Mouse (Mus musculus) erythroblast, embryonic 14.5 days (primary cell): ENCODE measurements around the gene Adcy7. TPM values are rescaled to one million over a fixed set of nuclear protein-coding genes. Genes with fewer than 3 reads are reported as not detected.
A peak's percentile ranks its signal among the peaks of the same experiment; 100 is the strongest.

Source experiments
- H3K27me3 ChIP-seq: 2 replicates; pipeline ENCODE4 v1.6.1; 2012; ENCODE audit warnings: inconsistent platforms; ENCODE audit not compliant: control insufficient read depth
- H3K36me3 ChIP-seq: 2 replicates; pipeline ENCODE4 v1.6.1; 2012; ENCODE audit warnings: mild to moderate bottlenecking, inconsistent platforms; ENCODE audit not compliant: control insufficient read depth
- H3K4me1 ChIP-seq: 2 replicates; pipeline ENCODE4 v1.6.1; 2012; ENCODE audit warnings: inconsistent platforms; ENCODE audit not compliant: control insufficient read depth
- H3K4me3 ChIP-seq: replicated peaks from 2 replicates; pipeline ENCODE3; 2012; ENCODE audit warnings: moderate library complexity, mild to moderate bottlenecking, inconsistent platforms
- H3K9me3 ChIP-seq: 2 replicates; pipeline ENCODE4 v1.6.1; 2012; ENCODE audit warnings: low read length, inconsistent platforms, mixed read lengths; ENCODE audit not compliant: control insufficient read depth
- GATA1 ChIP-seq: IDR thresholded peaks from 2 replicates; pipeline ENCODE4 v1.6.1; 2012; ENCODE audit warnings: low read length, inconsistent platforms, mixed read lengths
- TAL1 ChIP-seq: IDR thresholded peaks from 3 replicates; pipeline ENCODE4 v1.6.1; 2012; ENCODE audit warnings: low read length, inconsistent platforms, mixed read lengths
- polyA plus RNA-seq: library from polyadenylated mRNA; stranded (reverse); fragments of >175 nt; gene quantifications from 2 replicates; pipeline ENCODE4 v1.2.3, GENCODE M21; 2012

Adcy7 gene
- polyA plus RNA-seq, 1 experiment: 1.1 TPM

DNA sequence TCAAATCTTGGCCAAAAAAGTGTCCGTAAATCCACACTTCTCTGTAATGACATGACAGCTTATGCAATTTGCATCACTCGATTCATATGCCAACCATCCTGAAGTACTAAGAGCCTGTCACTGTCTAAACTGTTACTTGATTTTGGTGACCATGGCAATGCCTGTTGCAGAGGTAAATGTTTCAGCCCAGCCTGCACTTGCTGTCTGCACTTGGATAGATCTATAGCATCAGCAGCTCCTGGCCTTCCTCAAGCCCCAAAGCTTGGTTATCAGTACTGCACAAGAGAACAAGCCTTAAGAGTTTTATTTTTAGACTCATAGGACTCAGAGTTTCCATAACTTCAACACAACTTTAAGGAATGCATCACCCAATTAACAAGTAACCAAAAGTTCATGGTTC, 62.2 kb downstream of the Adcy7 start:
- Histone ChIP-seq H3K4me3 (no peak overlapping the region), H3K9me3 (no peaks in the 10 kb centered on the region), H3K27me3 (no peaks in the 10 kb centered on the region), H3K36me3 (peaks cover 97% of the 10 kb centered on the region), H3K4me1 (peaks cover 37% of the 10 kb centered on the region)
- TF ChIP-seq TAL1 (no peak), GATA1 (no peak)

DNA sequence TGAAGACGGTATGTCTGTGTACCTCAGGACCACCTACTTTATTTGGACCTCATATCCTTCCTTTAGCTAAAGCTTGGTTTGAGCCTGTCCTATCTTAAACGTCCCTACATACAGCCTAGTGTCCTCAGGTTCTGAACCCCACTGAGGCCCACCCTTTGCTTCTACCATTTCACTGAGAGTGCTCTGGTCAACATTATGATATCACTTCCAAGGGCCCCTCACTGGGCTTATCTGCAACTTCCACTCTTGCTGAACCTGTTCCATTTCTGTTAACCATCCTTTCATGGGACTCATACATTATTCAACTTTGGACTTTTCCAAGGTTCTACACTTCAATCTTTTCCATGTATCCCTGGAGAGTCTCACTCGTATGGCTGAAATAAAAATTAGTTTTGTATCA, 62.8 kb downstream of the Adcy7 start:
- Histone ChIP-seq H3K4me3 (peak overlapping the region; percentile 30), H3K27me3 (no peaks in the 10 kb centered on the region), H3K4me1 (peaks cover 37% of the 10 kb centered on the region), H3K36me3 (peaks cover 97% of the 10 kb centered on the region), H3K9me3 (no peaks in the 10 kb centered on the region)
- TF ChIP-seq GATA1: no peak
- TF ChIP-seq TAL1: no peak

DNA sequence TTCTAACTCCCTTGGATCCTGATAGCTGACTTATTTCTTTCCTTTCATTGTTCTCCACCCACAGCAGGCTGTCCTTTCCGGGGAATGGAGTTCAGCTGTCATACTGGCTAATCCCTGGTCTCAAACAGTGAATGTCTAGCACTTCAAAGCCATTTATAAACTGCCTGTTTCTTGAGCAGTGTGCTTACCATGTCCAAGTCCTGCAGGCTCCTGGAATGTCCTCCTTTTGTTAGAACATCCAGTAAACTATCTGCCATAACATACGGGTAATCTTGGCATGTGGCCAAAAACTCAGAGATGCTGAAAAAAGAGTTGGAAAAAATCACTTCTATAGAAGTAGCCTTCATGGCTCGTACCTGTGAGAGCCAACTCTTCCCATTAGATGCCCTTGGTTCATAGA, 67.0 kb downstream of the Adcy7 start:
- peaks cover 27% of the 10 kb centered on the region for H3K4me1 ChIP-seq
- H3K9me3 ChIP-seq: no peaks in the 10 kb centered on the region
- no peak for TF ChIP-seq TAL1
- TF ChIP-seq GATA1: no peak
- no peaks in the 10 kb centered on the region for H3K27me3 ChIP-seq
- H3K4me3 ChIP-seq: no peak overlapping the region
- H3K36me3 ChIP-seq: peaks cover 97% of the 10 kb centered on the region

DNA sequence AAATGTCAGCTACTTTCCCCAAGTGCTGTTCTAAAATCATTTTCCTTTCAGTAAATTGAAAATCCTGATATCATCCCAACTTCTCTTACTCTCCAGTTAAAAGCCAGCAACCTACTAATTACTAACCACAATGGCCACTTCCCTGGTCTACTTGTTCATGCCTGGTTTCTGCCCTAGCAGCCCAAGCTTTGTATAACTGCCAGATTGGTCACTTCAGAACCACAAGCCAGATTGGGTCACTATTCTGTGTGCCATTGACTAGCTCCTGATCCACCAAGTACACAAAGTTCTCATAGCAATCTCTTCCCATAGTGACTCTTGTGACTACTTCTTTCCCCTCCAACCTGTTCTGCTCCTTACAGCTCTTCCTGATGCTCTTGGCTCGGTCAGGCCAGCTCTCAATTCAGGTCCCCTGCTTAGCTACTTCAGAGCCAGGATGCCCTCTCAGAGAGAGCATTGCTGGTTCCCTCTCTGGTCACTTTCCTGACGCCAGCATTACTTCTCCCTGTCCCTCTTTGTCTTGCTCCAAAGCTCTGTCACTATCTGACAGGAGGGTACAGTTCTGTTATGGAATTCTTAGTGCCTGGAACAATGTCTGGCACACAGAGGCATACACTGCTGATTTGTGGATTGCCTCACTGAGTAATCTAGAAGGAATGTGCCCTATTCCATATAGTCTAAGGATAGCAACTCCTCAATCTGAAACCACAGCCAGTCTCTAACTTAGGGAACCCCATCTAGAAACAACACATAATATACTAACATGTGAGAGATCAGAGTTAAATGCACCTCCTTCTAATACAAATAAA, 67.9 kb downstream of the Adcy7 start:
- no peaks in the 10 kb centered on the region for H3K9me3 ChIP-seq
- no peaks in the 10 kb centered on the region for H3K27me3 ChIP-seq
- TF ChIP-seq TAL1 (no peak), GATA1 (no peak)
- H3K4me1 ChIP-seq: peaks cover 19% of the 10 kb centered on the region
- no peak overlapping the region for H3K4me3 ChIP-seq
- peaks cover 97% of the 10 kb centered on the region for H3K36me3 ChIP-seq

DNA sequence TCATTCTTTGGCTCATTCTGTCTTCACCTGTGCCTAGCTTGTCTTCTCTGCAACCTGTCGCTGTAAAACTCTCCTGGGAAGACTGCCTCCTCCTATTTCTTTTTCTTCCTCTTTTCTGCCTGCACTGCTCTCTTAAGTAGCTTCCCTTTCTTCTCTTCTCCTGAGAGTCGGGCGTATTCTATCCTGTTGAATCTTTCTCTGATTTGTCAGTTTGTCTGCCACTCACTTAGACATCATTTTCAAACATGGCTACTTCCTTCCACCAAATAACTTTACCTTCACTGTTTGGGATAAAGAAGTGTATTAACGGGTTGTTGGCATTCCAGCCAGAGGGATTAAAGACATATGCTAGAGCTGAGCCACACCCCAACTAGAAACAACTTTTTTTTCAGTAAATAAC, 69.8 kb downstream of the Adcy7 start:
- Histone ChIP-seq H3K27me3 (no peaks in the 10 kb centered on the region), H3K9me3 (no peaks in the 10 kb centered on the region), H3K4me3 (no peak overlapping the region), H3K4me1 (no peaks in the 10 kb centered on the region), H3K36me3 (peaks cover 97% of the 10 kb centered on the region)
- TF ChIP-seq GATA1: no peak
- no peak for TF ChIP-seq TAL1

DNA sequence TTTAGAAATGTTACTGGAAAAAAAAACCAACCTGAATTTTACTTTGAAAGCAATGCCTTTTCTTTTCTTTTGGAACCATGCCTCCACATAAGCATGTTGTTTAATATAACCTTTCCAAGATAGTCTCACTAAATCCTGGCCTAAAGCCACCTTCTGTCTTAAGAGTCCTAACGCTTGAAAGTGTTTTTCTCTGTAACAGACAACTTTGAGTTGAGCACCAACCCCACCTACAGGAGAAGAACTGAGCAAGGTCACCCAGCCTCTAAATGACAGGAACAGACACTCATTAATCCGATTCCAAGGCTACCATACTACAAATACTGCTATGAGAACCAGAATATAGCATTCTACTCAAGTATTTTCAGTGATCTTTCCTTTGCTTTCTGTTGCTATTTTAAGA, 76.8 kb downstream of the Adcy7 start:
- Histone ChIP-seq H3K27me3 (no peaks in the 10 kb centered on the region), H3K9me3 (no peaks in the 10 kb centered on the region), H3K4me3 (no peak overlapping the region), H3K36me3 (peaks cover 97% of the 10 kb centered on the region), H3K4me1 (peaks cover 5% of the 10 kb centered on the region)
- TF ChIP-seq GATA1: no peak
- TF ChIP-seq TAL1: no peak

DNA sequence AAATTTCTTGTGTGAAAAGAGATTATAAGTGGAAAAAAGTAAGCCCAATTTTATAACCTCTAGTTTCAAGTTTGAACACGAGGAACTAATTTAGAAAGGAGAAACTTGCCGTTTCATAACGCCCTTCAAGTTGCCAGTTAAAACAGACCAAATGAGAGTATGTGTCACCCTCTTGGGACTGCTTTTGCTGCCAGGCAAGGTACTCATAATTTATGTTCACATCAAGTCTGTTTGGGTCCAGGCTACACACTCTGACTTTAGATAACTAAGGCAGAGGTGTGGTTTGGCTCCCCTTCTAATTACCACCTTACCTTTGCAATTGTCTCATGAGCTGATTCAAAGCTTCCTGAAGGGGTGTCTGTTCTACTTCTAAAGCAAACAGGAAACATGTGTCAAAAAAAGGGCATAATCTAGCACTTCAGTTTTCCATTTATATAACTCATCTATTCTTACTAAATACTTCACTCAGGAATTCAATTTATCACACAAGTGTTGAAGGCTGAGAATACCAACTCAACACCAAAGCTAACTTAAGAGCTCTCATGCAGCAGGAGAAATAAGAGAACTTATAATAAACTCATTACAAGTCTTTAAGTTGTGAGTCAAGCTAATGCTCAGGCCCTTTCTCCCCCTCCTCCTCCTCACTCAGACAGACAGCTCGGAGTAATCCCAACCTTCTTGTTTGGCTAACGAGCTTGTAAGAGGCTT, 85.2 kb downstream of the Adcy7 start:
- H3K36me3 ChIP-seq: peaks cover 80% of the 10 kb centered on the region
- H3K9me3 ChIP-seq: no peaks in the 10 kb centered on the region
- H3K4me1 ChIP-seq: peaks cover 31% of the 10 kb centered on the region
- TF ChIP-seq TAL1 (no peak), GATA1 (no peak)
- H3K4me3 ChIP-seq: no peak overlapping the region
- H3K27me3 ChIP-seq: no peaks in the 10 kb centered on the region

DNA sequence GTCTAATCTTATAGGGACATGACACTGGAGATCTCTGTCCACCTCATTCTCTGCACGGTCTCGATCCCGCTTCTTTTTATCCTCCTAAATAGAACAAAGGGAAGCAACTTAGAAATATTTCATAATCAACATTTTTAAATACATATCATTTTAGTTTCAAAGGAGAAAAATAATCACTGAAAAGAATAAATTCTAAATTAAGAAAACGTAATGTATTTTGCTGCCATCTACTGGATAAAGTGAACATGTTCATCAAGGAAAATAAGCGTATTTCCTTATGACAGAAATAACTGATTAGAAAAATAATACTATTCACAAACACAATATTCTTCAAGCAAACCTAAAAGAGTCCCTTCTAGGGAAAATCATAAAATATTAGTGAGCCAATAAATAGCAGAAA, 85.7 kb downstream of the Adcy7 start:
- peaks cover 74% of the 10 kb centered on the region for H3K36me3 ChIP-seq
- no peak for TF ChIP-seq TAL1
- no peak for TF ChIP-seq GATA1
- H3K9me3 ChIP-seq: no peaks in the 10 kb centered on the region
- H3K27me3 ChIP-seq: no peaks in the 10 kb centered on the region
- H3K4me3 ChIP-seq: no peak overlapping the region
- peaks cover 32% of the 10 kb centered on the region for H3K4me1 ChIP-seq

DNA sequence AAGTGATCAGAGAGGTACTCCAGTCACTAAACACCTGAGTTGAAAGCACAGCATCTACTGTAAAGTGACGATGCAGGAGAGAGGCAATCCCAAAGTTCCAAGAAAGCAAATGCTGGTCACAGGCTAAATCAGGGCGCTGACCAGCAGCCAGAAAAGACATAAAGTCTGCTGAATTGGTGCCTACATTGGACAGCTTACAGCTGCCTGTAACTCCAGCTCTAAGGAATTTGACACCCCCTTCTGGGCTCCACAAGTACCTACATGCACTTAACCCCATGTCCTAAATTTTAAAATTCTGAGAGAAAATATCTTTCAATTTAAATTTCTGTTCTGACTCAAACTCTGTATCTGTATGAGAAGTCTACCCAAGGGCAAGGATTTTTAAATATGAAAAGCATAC, 87.8 kb downstream of the Adcy7 start:
- H3K4me3 ChIP-seq: peak overlapping the region; percentile 77
- TF ChIP-seq TAL1 (no peak), GATA1 (no peak)
- peaks cover 54% of the 10 kb centered on the region for H3K36me3 ChIP-seq
- peaks cover 46% of the 10 kb centered on the region for H3K4me1 ChIP-seq
- no peaks in the 10 kb centered on the region for H3K27me3 ChIP-seq
- no peaks in the 10 kb centered on the region for H3K9me3 ChIP-seq
